Mouse (Mus musculus): ENCODE results near the gene Plcl2. TPM values are rescaled to one million over a fixed set of nuclear protein-coding genes. Genes with fewer than 3 reads are reported as not detected.
A peak's percentile ranks its signal among the peaks of the same experiment; 100 is the strongest.
"Not testable (repeated sequence)": the region's sequence is repeated elsewhere in the genome, so short reads cannot be mapped to it uniquely, and the experiment has no call there.

Gene Plcl2
- polyA plus RNA-seq, 1 experiment from 2014 or later: 9.2 TPM

- Histone ChIP-seq H3K9me3 (replicated peaks; ENCODE audit: control insufficient read depth, low read length, poor library complexity, severe bottlenecking) (no peaks in the 10 kb centered on the region), H3K9ac (ENCODE audit: low read depth, low read length) (no peak overlapping the region), H3K36me3 (ENCODE audit: control insufficient read depth, insufficient read depth, low read length) (no peaks in the 10 kb centered on the region; the same call in 1 of the 2 replicates), H3K27ac (ENCODE audit: low read length) (no peak overlapping the region), H3K4me1 (ENCODE audit: control insufficient read depth, insufficient read depth, low read length) (peaks cover 9% of the 10 kb centered on the region; the same call in 1 of the 2 replicates), H3K4me3 (ENCODE audit: low read depth, low read length) (no peak overlapping the region), H3K27me3 (ENCODE audit: control insufficient read depth, insufficient read depth, low read depth, low read length) (no peaks in the 10 kb centered on the region), H3K4me2 (ENCODE audit: low read length) (no peak overlapping the region)
- ATAC-seq: no peak
- 93% methylated on average over 1 of the region's 1 CpGs for WGBS
Observed at GRCm38 (mm10) chr17:50641879-50642278, 132.7 kb downstream of the Plcl2 start.

- Histone ChIP-seq H3K4me3 (ENCODE audit: low read depth, low read length) (no peak overlapping the region), H3K4me1 (ENCODE audit: control insufficient read depth, insufficient read depth, low read length) (peaks cover 9% of the 10 kb centered on the region; the same call in 1 of the 2 replicates), H3K27ac (ENCODE audit: low read length) (peak overlapping the region; percentile 63), H3K27me3 (ENCODE audit: control insufficient read depth, insufficient read depth, low read depth, low read length) (no peaks in the 10 kb centered on the region), H3K4me2 (ENCODE audit: low read length) (0 out of 2 replicates have a peak overlapping the region, but pooled peaks have one; percentile 21), H3K9me3 (replicated peaks; ENCODE audit: control insufficient read depth, low read length, poor library complexity, severe bottlenecking) (no peaks in the 10 kb centered on the region), H3K9ac (ENCODE audit: low read depth, low read length) (no peak overlapping the region), H3K36me3 (ENCODE audit: control insufficient read depth, insufficient read depth, low read length) (no peaks in the 10 kb centered on the region; the same call in 1 of the 2 replicates)
- no peak; the same call in 1 of the 2 replicates for ATAC-seq
- WGBS: 69% methylated on average over 6 of the region's 6 CpGs
Observed at GRCm38 (mm10) chr17:50643356-50643755, 134.2 kb downstream of the Plcl2 start.

GRCm38 (mm10) chr17:50643989-50644388 is 134.8 kb downstream of the Plcl2 start:
- H3K9ac ChIP-seq (ENCODE audit: low read depth, low read length): peak overlapping the region; percentile 38; the same call in 1 of the 2 replicates

GRCm38 (mm10) chr17:50648141-50648540 is 138.9 kb downstream of the Plcl2 start:
- not testable (repeated sequence) for H3K27ac ChIP-seq (ENCODE audit: low read length); H3K4me1 ChIP-seq (ENCODE audit: control insufficient read depth, insufficient read depth, low read length); H3K36me3 ChIP-seq (ENCODE audit: control insufficient read depth, insufficient read depth, low read length); ATAC-seq; H3K27me3 ChIP-seq (ENCODE audit: control insufficient read depth, insufficient read depth, low read depth, low read length); H3K4me3 ChIP-seq (ENCODE audit: low read depth, low read length); H3K4me2 ChIP-seq (ENCODE audit: low read length); H3K9ac ChIP-seq (ENCODE audit: low read depth, low read length); H3K9me3 ChIP-seq (replicated peaks; ENCODE audit: control insufficient read depth, low read length, poor library complexity, severe bottlenecking)
- WGBS: 99% methylated on average over 4 of the region's 4 CpGs

More at GRCm38 (mm10) chr17:50643989-50644388, 134.8 kb downstream of the Plcl2 start:
- H3K9me3 ChIP-seq (replicated peaks; ENCODE audit: control insufficient read depth, low read length, poor library complexity, severe bottlenecking): no peaks in the 10 kb centered on the region
- peak; percentile 66 for ATAC-seq
- no peaks in the 10 kb centered on the region; the same call in 1 of the 2 replicates for H3K36me3 ChIP-seq (ENCODE audit: control insufficient read depth, insufficient read depth, low read length)
- H3K27ac ChIP-seq (ENCODE audit: low read length): peak overlapping the region; percentile 63
- 13% methylated on average over 6 of the region's 6 CpGs for WGBS
- H3K27me3 ChIP-seq (ENCODE audit: control insufficient read depth, insufficient read depth, low read depth, low read length): no peaks in the 10 kb centered on the region
- no peak overlapping the region for H3K4me3 ChIP-seq (ENCODE audit: low read depth, low read length)
- peaks cover 9% of the 10 kb centered on the region; the same call in 1 of the 2 replicates for H3K4me1 ChIP-seq (ENCODE audit: control insufficient read depth, insufficient read depth, low read length)
- H3K4me2 ChIP-seq (ENCODE audit: low read length): peak overlapping the region; percentile 21; the same call in 1 of the 2 replicates

- H3K4me2 ChIP-seq (ENCODE audit: low read length): no peak overlapping the region
- no peaks in the 10 kb centered on the region for H3K36me3 ChIP-seq (ENCODE audit: control insufficient read depth, insufficient read depth, low read length)
- no peak overlapping the region for H3K9ac ChIP-seq (ENCODE audit: low read depth, low read length)
- 94% methylated on average over 6 of the region's 6 CpGs for WGBS
- H3K27ac ChIP-seq (ENCODE audit: low read length): no peak overlapping the region
- no peak overlapping the region for H3K4me3 ChIP-seq (ENCODE audit: low read depth, low read length)
- H3K27me3 ChIP-seq (ENCODE audit: control insufficient read depth, insufficient read depth, low read depth, low read length): no peaks in the 10 kb centered on the region
- no peak for ATAC-seq
- H3K4me1 ChIP-seq (ENCODE audit: control insufficient read depth, insufficient read depth, low read length): peaks cover 3% of the 10 kb centered on the region; the same call in 1 of the 2 replicates
- H3K9me3 ChIP-seq (replicated peaks; ENCODE audit: control insufficient read depth, low read length, poor library complexity, severe bottlenecking): no peaks in the 10 kb centered on the region
Observed at GRCm38 (mm10) chr17:50648757-50649419, 139.7 kb downstream of the Plcl2 start.

- 92% methylated on average over 14 of the region's 14 CpGs for WGBS
- no peak for ATAC-seq
Observed at GRCm38 (mm10) chr17:50650535-50651223, 141.5 kb downstream of the Plcl2 start.

GRCm38 (mm10) chr17:50654741-50655415 is 145.7 kb downstream of the Plcl2 start:
- no peak overlapping the region for H3K4me2 ChIP-seq (ENCODE audit: low read length)
- 55% methylated on average over 5 of the region's 5 CpGs for WGBS
- H3K9me3 ChIP-seq (replicated peaks; ENCODE audit: control insufficient read depth, low read length, poor library complexity, severe bottlenecking): no peaks in the 10 kb centered on the region
- no peak overlapping the region for H3K9ac ChIP-seq (ENCODE audit: low read depth, low read length)
- no peaks in the 10 kb centered on the region; the same call in 1 of the 2 replicates for H3K4me1 ChIP-seq (ENCODE audit: control insufficient read depth, insufficient read depth, low read length)
- H3K27me3 ChIP-seq (ENCODE audit: control insufficient read depth, insufficient read depth, low read depth, low read length): no peaks in the 10 kb centered on the region
- H3K4me3 ChIP-seq (ENCODE audit: low read depth, low read length): no peak overlapping the region
- ATAC-seq: no peak
- no peak overlapping the region for H3K27ac ChIP-seq (ENCODE audit: low read length)
- H3K36me3 ChIP-seq (ENCODE audit: control insufficient read depth, insufficient read depth, low read length): no peaks in the 10 kb centered on the region

More at GRCm38 (mm10) chr17:50650535-50651223, 141.5 kb downstream of the Plcl2 start:
- H3K36me3 ChIP-seq (ENCODE audit: control insufficient read depth, insufficient read depth, low read length): no peaks in the 10 kb centered on the region
- H3K27ac ChIP-seq (ENCODE audit: low read length): no peak overlapping the region
- no peak overlapping the region for H3K4me3 ChIP-seq (ENCODE audit: low read depth, low read length)
- no peaks in the 10 kb centered on the region for H3K27me3 ChIP-seq (ENCODE audit: control insufficient read depth, insufficient read depth, low read depth, low read length)
- H3K4me1 ChIP-seq (ENCODE audit: control insufficient read depth, insufficient read depth, low read length): no peaks in the 10 kb centered on the region
- no peaks in the 10 kb centered on the region for H3K9me3 ChIP-seq (replicated peaks; ENCODE audit: control insufficient read depth, low read length, poor library complexity, severe bottlenecking)
- H3K4me2 ChIP-seq (ENCODE audit: low read length): no peak overlapping the region
- no peak overlapping the region for H3K9ac ChIP-seq (ENCODE audit: low read depth, low read length)

- Histone ChIP-seq H3K27ac (ENCODE audit: low read length) (no peak overlapping the region), H3K4me3 (ENCODE audit: low read depth, low read length) (no peak overlapping the region), H3K4me1 (ENCODE audit: control insufficient read depth, insufficient read depth, low read length) (no peaks in the 10 kb centered on the region; the same call in 1 of the 2 replicates), H3K9ac (ENCODE audit: low read depth, low read length) (no peak overlapping the region), H3K4me2 (ENCODE audit: low read length) (no peak overlapping the region), H3K9me3 (replicated peaks; ENCODE audit: control insufficient read depth, low read length, poor library complexity, severe bottlenecking) (no peaks in the 10 kb centered on the region), H3K27me3 (ENCODE audit: control insufficient read depth, insufficient read depth, low read depth, low read length) (no peaks in the 10 kb centered on the region), H3K36me3 (ENCODE audit: control insufficient read depth, insufficient read depth, low read length) (no peaks in the 10 kb centered on the region)
- 51% methylated on average over 4 of the region's 4 CpGs for WGBS
- no peak for ATAC-seq
Observed at GRCm38 (mm10) chr17:50655416-50655776, 146.2 kb downstream of the Plcl2 start.
